Mouse (Mus musculus) kidney, postnatal 14 days (tissue): ENCODE data around the gene Sept5.

Experiments used
- DNase-seq: peaks from one replicate; pipeline ENCODE4 v3.0.0; 2022; ENCODE audit warnings: mixed read lengths

Gene Sept5

DNA sequence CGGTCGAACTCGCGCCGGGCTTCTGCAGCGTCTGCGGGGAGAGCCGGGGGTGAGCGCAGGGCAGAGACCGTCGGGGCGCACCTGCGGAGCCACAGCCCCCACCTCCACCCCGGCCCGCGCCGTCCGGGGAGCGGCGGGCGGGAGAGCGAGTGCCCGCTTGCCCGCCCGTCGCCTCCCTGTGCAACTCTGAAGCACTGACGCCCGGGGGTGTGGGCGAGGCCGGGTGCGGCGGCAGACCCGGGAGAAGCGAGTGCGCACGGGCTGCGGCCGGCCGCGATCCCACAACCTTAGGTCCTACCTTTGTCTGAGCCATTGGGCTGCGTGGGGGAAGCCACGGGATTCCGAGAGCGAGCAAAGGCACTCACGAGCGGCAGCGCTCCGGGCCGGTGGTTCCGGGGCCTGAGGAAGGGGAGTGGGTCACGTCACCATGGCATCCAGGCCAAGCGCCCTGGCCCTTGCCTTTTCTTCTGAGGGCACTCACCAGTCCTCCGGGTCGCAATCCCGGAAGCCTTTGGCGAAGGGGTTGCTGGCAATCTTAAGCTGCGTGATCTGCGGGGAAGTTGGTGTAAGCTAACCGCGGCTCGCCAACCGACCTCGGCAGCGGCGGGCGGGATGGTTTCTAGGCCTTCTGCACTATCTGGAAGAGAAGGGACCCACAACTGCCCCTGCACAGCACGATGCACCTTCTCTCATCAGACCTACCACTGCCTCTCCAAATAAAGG, 47.2 kb downstream of the Sept5 start:
- DNase-seq: no peak

DNA sequence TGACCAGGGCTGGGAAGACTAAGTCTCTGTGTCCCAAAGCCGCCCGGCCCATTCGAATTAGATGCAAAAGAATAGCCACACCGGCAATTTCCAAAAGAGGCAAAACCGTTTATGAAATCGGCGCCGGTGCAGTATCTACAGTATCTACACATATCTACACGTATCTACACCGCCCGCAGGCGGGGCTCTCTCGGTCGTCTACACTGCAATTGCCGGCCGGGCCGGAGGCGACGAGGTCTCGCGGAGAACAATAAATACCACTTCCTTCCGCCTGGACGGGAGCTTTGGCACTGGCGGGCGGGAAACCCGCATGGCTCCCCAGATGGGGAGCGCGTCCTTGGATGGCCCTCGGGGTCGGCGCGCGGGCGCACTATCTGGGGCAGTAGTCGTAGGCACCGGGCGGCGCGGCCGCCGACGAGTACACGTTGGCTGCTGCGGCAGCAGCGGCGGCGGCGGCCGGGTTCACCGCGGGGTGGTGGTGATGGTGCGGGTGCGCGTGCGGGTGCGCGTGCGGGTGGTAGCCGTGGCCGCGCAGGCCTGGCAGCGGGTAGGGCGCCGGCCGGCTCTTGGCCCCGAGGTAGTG, 48.0 kb downstream of the Sept5 start:
- no peak for DNase-seq

DNA sequence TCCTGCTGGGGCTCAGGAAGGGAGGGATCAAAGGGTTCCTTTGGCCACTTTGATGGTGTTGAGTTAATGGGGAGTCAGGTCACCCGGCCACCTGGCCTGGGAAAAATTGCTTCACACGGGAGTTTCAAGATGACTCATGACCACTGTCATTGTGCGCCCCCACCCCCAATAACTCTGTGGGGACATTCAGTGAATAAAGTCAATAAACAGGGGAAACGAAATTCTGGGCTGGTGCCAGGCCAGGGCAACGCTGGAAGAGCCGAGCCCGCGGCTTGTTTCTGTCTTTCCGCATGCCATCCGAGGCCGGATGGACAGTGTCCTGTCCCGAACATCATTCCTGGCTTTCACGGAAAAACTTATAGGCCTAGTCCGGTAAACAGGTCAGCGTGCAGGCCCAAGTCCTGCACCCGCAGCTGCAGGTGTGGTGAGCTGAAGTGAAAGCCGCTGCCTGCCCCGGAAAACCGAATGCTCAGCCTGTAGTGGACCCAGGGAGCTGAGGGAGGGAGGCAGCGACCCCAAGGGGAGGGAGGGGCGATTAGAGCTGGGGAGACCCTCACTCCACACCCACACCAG, 48.6 kb downstream of the Sept5 start:
- no peak for DNase-seq

DNA sequence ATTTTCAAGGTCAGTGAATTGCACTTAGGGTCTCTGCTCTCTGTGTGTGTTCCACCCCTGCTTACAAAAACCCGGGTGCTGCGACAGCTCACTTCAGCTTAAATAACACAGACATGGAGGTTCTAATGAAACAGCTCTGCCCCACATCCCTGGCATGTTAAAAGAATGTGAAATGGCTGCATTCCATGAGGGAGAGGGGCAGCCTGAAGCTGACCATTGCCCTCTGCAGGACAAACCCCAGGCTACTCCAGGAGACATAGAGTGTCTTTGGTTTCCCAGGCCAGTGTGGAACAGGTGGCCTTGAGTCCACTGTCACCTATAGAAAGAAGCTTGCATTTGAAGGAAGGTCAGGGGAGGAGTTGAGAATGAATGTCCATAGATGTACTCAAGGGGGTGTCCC, 49.4 kb downstream of the Sept5 start:
- no peak for DNase-seq

DNA sequence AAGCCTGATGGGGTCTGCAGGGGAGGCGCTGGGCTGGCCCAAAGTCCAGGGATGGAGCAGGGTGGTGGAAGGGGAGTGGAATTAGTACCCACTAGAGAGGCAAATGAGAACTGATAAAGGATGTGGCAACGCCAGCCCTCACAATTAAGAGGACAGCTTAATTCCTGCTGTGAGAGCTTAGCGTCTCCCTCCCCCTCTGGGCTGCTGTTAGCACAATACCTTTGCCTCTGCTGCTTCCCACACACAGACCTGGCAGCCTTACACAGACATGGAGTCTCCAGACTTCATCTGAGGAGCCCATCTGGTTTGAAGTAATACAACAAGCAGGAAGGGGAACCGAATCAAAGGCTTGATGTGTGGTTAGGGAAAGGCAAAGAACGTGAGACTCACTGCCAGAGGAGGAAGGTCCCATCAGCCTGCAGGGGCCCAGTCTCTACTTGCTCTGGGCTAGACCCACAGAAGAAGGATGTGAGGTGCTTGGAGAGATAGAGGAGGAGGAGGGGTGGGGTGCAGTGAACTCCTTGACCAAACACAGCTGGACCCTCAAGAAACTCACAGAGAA, 52.1 kb downstream of the Sept5 start:
- DNase-seq: no peak

DNA sequence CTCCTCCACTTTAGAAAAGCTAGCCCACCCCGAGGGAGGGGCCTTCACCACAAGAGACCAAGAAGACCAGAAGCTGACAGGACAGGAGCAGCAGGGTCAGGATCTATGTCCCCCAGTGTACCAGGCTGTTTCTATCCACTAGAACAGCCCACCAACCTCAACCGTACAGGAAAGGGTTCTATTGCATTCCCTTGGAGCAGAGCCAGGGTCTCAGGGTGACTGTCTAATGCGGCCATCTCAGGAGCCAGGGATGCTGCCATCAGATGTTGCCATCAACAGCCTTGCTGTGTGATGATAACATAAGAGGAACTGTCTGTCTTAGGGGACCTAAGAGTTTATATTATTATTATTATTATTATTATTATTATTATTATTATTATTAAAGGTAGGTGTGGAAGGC, 52.7 kb downstream of the Sept5 start:
- DNase-seq: no peak

DNA sequence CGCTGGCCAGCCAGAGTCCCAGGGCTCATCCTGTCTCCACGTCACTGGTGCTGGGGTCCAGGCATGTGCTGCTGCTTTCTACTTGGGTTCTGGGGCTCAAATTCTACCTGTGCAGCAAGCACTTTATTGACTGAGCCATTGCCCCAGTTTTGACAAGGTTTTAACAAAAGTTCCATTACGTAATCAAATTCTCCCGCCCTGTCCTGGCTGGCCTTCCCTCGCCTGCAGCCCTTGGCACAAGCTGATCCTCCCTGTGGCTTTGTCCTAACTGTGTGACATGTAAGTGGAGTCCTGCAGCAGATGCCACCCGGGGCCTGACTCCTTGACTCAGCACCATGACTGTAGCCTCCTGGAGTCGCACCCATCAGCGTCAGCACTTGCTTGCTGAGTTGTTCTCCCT, 55.6 kb downstream of the Sept5 start:
- no peak for DNase-seq
